Mouse (Mus musculus): ENCODE data around the gene Mrgprf. TPM values are rescaled to one million over a fixed set of nuclear protein-coding genes. Genes with fewer than 3 reads are reported as not detected.

The Mrgprf gene
- polyA plus RNA-seq, 1 experiment = 24.0 TPM

DNA sequence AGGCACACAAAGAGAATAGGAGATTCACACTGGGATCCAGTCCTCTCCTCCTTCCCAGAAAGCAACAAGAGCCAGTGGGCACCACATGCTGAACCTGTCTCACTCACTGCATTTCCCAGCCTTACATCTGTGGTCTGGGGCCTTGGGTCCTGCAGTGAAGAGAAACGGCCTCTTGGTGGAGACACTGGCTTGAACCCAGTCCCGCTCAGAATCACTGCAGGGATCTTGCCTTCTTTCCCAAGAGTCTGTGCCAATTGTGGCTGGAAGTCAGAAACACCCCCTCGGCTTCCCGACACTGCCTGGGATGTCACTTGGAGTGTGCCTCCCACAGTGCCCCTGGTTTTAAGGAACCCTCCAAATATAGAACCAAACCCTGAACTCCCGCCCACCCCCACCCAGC is 11.3 kb upstream of the Mrgprf start:
- peaks cover 24% of the 10 kb centered on the region for H3K4me1 ChIP-seq (ENCODE audit: control insufficient read depth, insufficient read depth, low read length)
- TF ChIP-seq POLR2A (IDR thresholded peaks at IDR 0.05; ENCODE audit: borderline replicate concordance, insufficient read depth, low read length) (no peak), CTCF (IDR thresholded peaks at IDR 0.05; ENCODE audit: borderline replicate concordance, insufficient read depth, low read depth, low read length) (peak; percentile 73)
- H3K27ac ChIP-seq (ENCODE audit: insufficient read depth, low read length) = 0 out of 2 replicates have a peak overlapping the region, but pooled peaks have one; percentile 15
- H3K27me3 ChIP-seq (ENCODE audit: control insufficient read depth, insufficient read depth, low read length) = no peaks in the 10 kb centered on the region
- WGBS = 15% methylated on average over 5 of the region's 5 CpGs
- peak; percentile 73 to 74 for DNase-seq
- H3K4me3 ChIP-seq (replicated peaks; ENCODE audit: insufficient read depth, low read depth, low read length) = no peak overlapping the region

DNA sequence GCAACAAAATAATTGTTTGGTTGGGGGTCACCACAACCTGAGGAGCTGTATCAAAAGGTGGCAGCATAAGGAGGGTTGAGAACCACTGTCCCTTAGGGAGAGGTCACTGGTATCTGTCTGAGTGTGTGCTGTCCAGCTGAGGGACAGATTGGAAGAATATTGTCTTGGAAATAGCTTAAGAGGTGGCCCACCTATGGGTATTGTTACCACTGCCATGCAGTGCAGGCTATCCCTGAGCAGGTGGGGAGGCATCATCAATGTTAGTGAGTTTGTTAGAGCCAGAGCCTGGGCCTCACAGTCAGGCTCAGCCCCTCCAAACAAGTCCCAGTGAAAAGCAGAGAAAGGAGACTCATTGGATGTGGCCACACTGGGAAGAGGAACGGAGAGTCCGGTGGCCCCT is 8.8 kb upstream of the Mrgprf start:
- no peak for DNase-seq
- Histone ChIP-seq H3K4me1 (ENCODE audit: control insufficient read depth, insufficient read depth, low read length) (peaks cover 24% of the 10 kb centered on the region), H3K27ac (ENCODE audit: insufficient read depth, low read length) (no peak overlapping the region), H3K4me3 (replicated peaks; ENCODE audit: insufficient read depth, low read depth, low read length) (no peak overlapping the region), H3K27me3 (ENCODE audit: control insufficient read depth, insufficient read depth, low read length) (no peaks in the 10 kb centered on the region)
- 95% methylated on average over 2 of the region's 2 CpGs for WGBS
- no peak for TF ChIP-seq CTCF (IDR thresholded peaks at IDR 0.05; ENCODE audit: borderline replicate concordance, insufficient read depth, low read depth, low read length)
- no peak for TF ChIP-seq POLR2A (IDR thresholded peaks at IDR 0.05; ENCODE audit: borderline replicate concordance, insufficient read depth, low read length)

DNA sequence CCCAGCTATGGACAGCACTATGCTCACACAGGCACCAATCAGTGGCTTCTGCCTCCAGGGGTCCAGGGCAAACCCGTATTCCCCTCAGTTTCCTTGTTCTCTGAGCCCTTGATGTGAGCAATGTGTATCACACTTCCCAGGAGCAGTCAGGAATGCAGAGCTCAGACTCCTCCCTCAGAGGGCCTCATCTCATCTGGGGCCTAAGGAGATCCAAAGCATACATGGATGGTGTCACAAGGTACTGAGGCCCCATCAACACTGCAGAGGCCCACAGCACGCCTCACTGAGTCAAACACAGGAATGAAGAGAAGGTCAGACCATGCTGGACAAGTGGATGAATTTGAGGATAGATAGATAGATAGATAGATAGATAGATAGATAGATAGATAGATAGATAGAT is 7.9 kb upstream of the Mrgprf start:
- Histone ChIP-seq H3K27ac (ENCODE audit: insufficient read depth, low read length) (no peak overlapping the region), H3K4me3 (replicated peaks; ENCODE audit: insufficient read depth, low read depth, low read length) (no peak overlapping the region), H3K27me3 (ENCODE audit: control insufficient read depth, insufficient read depth, low read length) (no peaks in the 10 kb centered on the region), H3K4me1 (ENCODE audit: control insufficient read depth, insufficient read depth, low read length) (peaks cover 19% of the 10 kb centered on the region)
- no peak for TF ChIP-seq CTCF (IDR thresholded peaks at IDR 0.05; ENCODE audit: borderline replicate concordance, insufficient read depth, low read depth, low read length)
- no peak for TF ChIP-seq POLR2A (IDR thresholded peaks at IDR 0.05; ENCODE audit: borderline replicate concordance, insufficient read depth, low read length)
- WGBS = 81% methylated on average over 2 of the region's 2 CpGs
- no peak for DNase-seq

DNA sequence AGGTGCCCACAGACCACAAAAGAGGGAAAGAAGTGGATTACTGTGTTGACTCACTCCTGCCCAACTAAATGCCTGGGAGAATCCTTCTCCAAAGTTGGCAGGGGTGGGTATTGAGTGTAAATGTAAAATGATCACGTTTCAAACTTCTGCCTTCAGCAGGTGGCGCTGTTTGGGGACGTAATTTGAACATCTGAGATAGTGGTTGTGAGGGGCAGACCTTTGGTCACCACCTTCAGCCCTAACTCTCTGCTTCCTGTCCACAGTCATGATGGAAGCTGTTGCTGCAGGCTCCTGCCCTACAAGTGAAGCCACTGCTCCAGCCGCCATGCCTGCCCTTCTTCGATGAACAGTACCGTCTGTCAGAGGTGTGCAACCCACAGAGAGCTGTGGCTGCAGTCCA is 6.8 kb upstream of the Mrgprf start:
- 22% methylated on average over 6 of the region's 6 CpGs for WGBS
- TF ChIP-seq CTCF (IDR thresholded peaks at IDR 0.05; ENCODE audit: borderline replicate concordance, insufficient read depth, low read depth, low read length) = peak; percentile 39; the same call in 1 of the 2 replicates
- no peak for TF ChIP-seq POLR2A (IDR thresholded peaks at IDR 0.05; ENCODE audit: borderline replicate concordance, insufficient read depth, low read length)
- H3K27me3 ChIP-seq (ENCODE audit: control insufficient read depth, insufficient read depth, low read length) = no peaks in the 10 kb centered on the region
- DNase-seq = peak; percentile 43 to 64
- H3K27ac ChIP-seq (ENCODE audit: insufficient read depth, low read length) = no peak overlapping the region
- H3K4me1 ChIP-seq (ENCODE audit: control insufficient read depth, insufficient read depth, low read length) = peaks cover 21% of the 10 kb centered on the region
- H3K4me3 ChIP-seq (replicated peaks; ENCODE audit: insufficient read depth, low read depth, low read length) = no peak overlapping the region

DNA sequence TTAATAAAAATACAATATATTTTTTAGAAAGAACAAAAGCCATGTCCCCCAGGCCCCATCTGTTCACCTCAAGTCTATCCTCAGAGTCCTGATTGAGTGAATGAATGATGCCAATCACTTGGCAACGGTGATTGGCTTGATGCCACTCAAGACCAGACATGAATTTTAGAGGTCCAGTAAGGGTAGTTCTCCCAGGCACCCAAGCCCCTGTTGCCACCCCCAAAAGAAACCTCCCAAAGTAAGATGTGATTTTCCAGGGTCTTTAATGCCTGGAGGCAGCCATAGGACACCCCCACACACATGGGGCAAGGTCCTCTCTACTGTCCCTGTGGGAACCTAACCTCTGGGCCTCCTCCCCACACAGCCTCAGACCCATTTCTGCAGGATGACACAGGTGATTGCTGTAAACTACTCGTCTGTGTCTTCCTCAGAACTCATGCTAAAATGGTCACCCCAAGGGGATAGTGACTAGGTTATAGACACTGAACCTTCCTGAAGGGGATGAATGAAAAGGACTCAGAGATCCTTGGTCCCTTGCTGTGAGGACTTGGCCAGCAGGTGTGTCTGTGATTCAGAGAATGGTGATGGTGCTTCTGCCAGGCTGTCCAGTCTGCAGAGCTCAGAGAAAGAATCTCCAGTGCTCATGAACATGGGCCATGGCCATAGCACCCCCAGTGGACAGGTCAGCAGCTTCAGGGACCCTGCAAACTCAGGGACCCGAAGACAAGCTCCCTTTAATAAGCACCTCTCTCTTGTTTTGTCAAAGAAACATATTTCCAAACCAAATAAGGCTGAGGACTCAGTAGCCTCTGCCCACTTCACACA is 1.8 kb upstream of the Mrgprf start:
- TF ChIP-seq POLR2A (IDR thresholded peaks at IDR 0.05; ENCODE audit: borderline replicate concordance, insufficient read depth, low read length) (no peak), CTCF (IDR thresholded peaks at IDR 0.05; ENCODE audit: borderline replicate concordance, insufficient read depth, low read depth, low read length) (peak; percentile 44; the same call in 1 of the 2 replicates)
- Histone ChIP-seq H3K4me1 (ENCODE audit: control insufficient read depth, insufficient read depth, low read length) (peaks cover 21% of the 10 kb centered on the region), H3K27ac (ENCODE audit: insufficient read depth, low read length) (peak overlapping the region; percentile 92), H3K27me3 (ENCODE audit: control insufficient read depth, insufficient read depth, low read length) (no peaks in the 10 kb centered on the region), H3K4me3 (replicated peaks; ENCODE audit: insufficient read depth, low read depth, low read length) (no peak overlapping the region)
- 19% methylated on average over 3 of the region's 3 CpGs for WGBS
- peak; percentile 66 to 73 for DNase-seq

DNA sequence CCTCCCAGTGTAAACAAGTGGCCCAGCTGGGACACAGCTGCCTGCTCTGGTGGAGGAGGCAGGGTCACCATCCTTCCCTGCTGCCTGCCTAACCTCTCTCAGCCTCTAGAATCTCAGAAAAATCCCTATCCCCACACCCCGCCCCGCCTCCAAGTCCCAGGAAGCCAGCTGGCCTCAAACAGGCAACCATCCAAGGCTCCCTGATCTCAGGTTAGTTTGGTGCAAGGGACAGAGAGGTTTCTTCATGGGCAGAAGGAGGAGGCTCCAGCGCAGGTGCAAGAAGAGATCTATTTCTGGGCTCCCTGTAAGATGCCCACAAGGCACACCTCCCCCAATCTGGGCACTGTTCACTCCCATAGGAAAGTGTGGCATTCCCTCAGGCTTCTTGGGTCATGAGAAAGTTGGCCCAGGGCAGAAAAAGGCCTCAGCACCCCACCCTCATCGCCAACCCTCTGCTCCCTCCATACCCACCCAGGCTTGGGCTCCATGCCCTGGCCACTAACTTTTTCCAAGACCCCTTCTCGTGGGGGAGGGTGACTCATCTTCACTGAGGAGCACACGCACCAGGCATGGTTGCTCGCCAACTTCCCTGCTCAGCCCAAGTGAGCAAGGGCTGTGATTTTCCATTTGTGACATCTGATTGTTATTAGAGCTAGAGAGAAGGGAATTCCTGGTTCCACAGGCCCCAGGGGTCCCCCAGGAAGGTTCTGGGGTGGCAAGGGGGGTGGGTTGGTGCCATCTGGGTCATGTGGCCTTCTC is 887 bp upstream of the Mrgprf start:
- WGBS = 4% methylated on average over 7 of the region's 7 CpGs
- Histone ChIP-seq H3K4me3 (replicated peaks; ENCODE audit: insufficient read depth, low read depth, low read length) (peak overlapping the region; percentile 95), H3K27ac (ENCODE audit: insufficient read depth, low read length) (peak overlapping the region; percentile 99), H3K27me3 (ENCODE audit: control insufficient read depth, insufficient read depth, low read length) (no peaks in the 10 kb centered on the region), H3K4me1 (ENCODE audit: control insufficient read depth, insufficient read depth, low read length) (peaks cover 24% of the 10 kb centered on the region)
- TF ChIP-seq POLR2A (IDR thresholded peaks at IDR 0.05; ENCODE audit: borderline replicate concordance, insufficient read depth, low read length) = peak; percentile 49; the same call in 1 of the 2 replicates
- no peak for TF ChIP-seq CTCF (IDR thresholded peaks at IDR 0.05; ENCODE audit: borderline replicate concordance, insufficient read depth, low read depth, low read length)
- DNase-seq = peak; percentile 89 to 94

DNA sequence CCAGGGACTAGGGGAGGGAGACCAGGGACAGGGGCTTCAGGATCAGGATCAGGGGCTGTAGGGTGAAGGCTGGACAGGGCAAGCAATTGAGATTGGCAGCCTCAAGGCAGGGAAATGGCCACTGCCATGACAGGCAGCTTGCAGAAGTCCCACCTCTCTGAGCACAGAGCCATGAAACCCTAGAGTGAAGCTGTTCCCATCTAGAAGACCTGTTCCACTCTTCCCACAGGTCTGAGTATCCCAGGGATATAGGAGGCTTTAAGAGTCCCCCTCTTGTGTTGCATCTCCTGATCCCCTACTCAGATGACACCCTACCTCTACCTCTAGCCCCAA is 346 bp downstream of the Mrgprf start:
- no peak for DNase-seq
- H3K27me3 ChIP-seq (ENCODE audit: control insufficient read depth, insufficient read depth, low read length) = no peaks in the 10 kb centered on the region
- peaks cover 24% of the 10 kb centered on the region for H3K4me1 ChIP-seq (ENCODE audit: control insufficient read depth, insufficient read depth, low read length)
- peak overlapping the region; percentile 99 for H3K27ac ChIP-seq (ENCODE audit: insufficient read depth, low read length)
- H3K4me3 ChIP-seq (replicated peaks; ENCODE audit: insufficient read depth, low read depth, low read length) = peak overlapping the region; percentile 95
- TF ChIP-seq CTCF (IDR thresholded peaks at IDR 0.05; ENCODE audit: borderline replicate concordance, insufficient read depth, low read depth, low read length) (no peak), POLR2A (IDR thresholded peaks at IDR 0.05; ENCODE audit: borderline replicate concordance, insufficient read depth, low read length) (peak; percentile 3; the same call in 1 of the 2 replicates)
